Mouse (Mus musculus) intestine, embryonic 14.5 days (tissue): ENCODE results near the gene Faf1. TPM values are rescaled to one million over a fixed set of nuclear protein-coding genes. Genes with fewer than 3 reads are reported as not detected.

Source experiments
- ATAC-seq: fragments of 200-750 bp; cut with Nextera tagmentation; replicated peaks from 2 replicates; pipeline ENCODE4 v1.8.0; 2017; ENCODE audit warnings: low read depth, moderate number of reproducible peaks, moderate TSS enrichment, moderate library complexity; ENCODE audit not compliant: low FRiP score, low TSS enrichment
- DNase-seq: peaks from one replicate; pipeline ENCODE4 v3.0.0-alpha.2; 2018; ENCODE audit warnings: low spot score
- H3K27ac ChIP-seq: fragments of 300-500 bp; sonication (generic); 2 replicates; pipeline ENCODE4 v1.5.1; 2014; ENCODE audit warnings: low read depth, mild to moderate bottlenecking, control low read depth
- H3K27me3 ChIP-seq: fragments of 300-500 bp; sonication (generic); replicated peaks from 2 replicates; pipeline ENCODE4 v1.6.1; 2014; ENCODE audit warnings: low read length, control low read depth; ENCODE audit not compliant: control insufficient read depth, insufficient read depth
- H3K36me3 ChIP-seq: fragments of 300-500 bp; sonication (generic); 2 replicates; pipeline ENCODE4 v1.6.1; 2014; ENCODE audit warnings: low read length, control low read depth; ENCODE audit not compliant: control insufficient read depth, insufficient read depth
- H3K4me1 ChIP-seq: fragments of 300-500 bp; sonication (generic); replicated peaks from 2 replicates; pipeline ENCODE4 v1.6.1; 2014; ENCODE audit warnings: low read length, control low read depth, mixed read lengths; ENCODE audit not compliant: control insufficient read depth, insufficient read depth
- H3K4me2 ChIP-seq: fragments of 300-500 bp; sonication (generic); 2 replicates; pipeline ENCODE4 v1.6.1; 2014; ENCODE audit warnings: low read length
- H3K4me3 ChIP-seq: fragments of 300-500 bp; sonication (generic); 2 replicates; pipeline ENCODE4 v1.5.1; 2014; ENCODE audit warnings: low read depth, low read length, control low read depth, mixed read lengths
- H3K9ac ChIP-seq: fragments of 300-500 bp; sonication (generic); 2 replicates; pipeline ENCODE4 v1.6.1; 2014; ENCODE audit warnings: mild to moderate bottlenecking, low read length
- H3K9me3 ChIP-seq: fragments of 300-500 bp; sonication (generic); 2 replicates; pipeline ENCODE4 v1.6.1; 2016; ENCODE audit warnings: low read length, control low read depth; ENCODE audit not compliant: control insufficient read depth
- WGBS: fragments of 180-500 bp; shearing (Covaris S2); extraction: QIAGEN DNeasy Blood & Tissue Kit; methylation state at CpG from one replicate; pipeline ENCODE4 v1.1.7; 2014; 5-methylcytosine and 5-hydroxymethylcytosine counted together
- polyA plus RNA-seq: library from polyadenylated mRNA; unstranded; fragments of >200 nt; fragmentation: Nextera tagmentation; extraction: Ambion mirVana; gene quantifications from 2 replicates; pipeline ENCODE4 v1.2.1, GENCODE M21; 2014

The Faf1 gene
- polyA plus RNA-seq, 1 experiment from 2014 or later: 32.6 TPM

GRCm38 (mm10) chr4:109980321-109981082 lies 304.1 kb downstream of the Faf1 start:
- Histone ChIP-seq H3K27me3 (peaks cover 100% of the 10 kb centered on the region), H3K4me3 (no peak overlapping the region), H3K9ac (no peak overlapping the region), H3K4me2 (no peak overlapping the region), H3K27ac (no peak overlapping the region), H3K4me1 (peaks cover 17% of the 10 kb centered on the region; the same call in 1 of the 2 replicates), H3K36me3 (no peaks in the 10 kb centered on the region), H3K9me3 (no peaks in the 10 kb centered on the region)
- DNase-seq (peak; percentile 67), ATAC-seq (no peak)
- 8% methylated on average over 27 of the region's 29 CpGs for WGBS

GRCm38 (mm10) chr4:109981083-109981870 lies 304.9 kb downstream of the Faf1 start:
- Histone ChIP-seq H3K4me1 (peaks cover 17% of the 10 kb centered on the region; the same call in 1 of the 2 replicates), H3K4me3 (peak overlapping the region; percentile 18; the same call in 1 of the 2 replicates), H3K27me3 (peaks cover 100% of the 10 kb centered on the region), H3K9me3 (no peaks in the 10 kb centered on the region), H3K27ac (no peak overlapping the region), H3K9ac (no peak overlapping the region), H3K36me3 (no peaks in the 10 kb centered on the region), H3K4me2 (no peak overlapping the region)
- 2% methylated on average over 37 of the region's 37 CpGs for WGBS
- ATAC-seq (no peak), DNase-seq (peak; percentile 63)

GRCm38 (mm10) chr4:109981871-109982680 lies 305.7 kb downstream of the Faf1 start:
- Histone ChIP-seq H3K27ac (no peak overlapping the region), H3K4me1 (peaks cover 17% of the 10 kb centered on the region; the same call in 1 of the 2 replicates), H3K9ac (no peak overlapping the region), H3K4me2 (peak overlapping the region; percentile 36), H3K9me3 (no peaks in the 10 kb centered on the region), H3K27me3 (peaks cover 100% of the 10 kb centered on the region), H3K36me3 (no peaks in the 10 kb centered on the region), H3K4me3 (peak overlapping the region; percentile 18)
- peak; percentile 14; the same call in 1 of the 2 replicates for ATAC-seq
- peak; percentile 67 for DNase-seq
- WGBS: under 1% methylated on average over 62 of the region's 99 CpGs

- Histone ChIP-seq H3K36me3 (no peaks in the 10 kb centered on the region), H3K4me1 (peaks cover 13% of the 10 kb centered on the region; the same call in 1 of the 2 replicates), H3K9ac (no peak overlapping the region), H3K4me3 (peak overlapping the region; percentile 18; the same call in 1 of the 2 replicates), H3K9me3 (no peaks in the 10 kb centered on the region), H3K27me3 (peaks cover 100% of the 10 kb centered on the region), H3K4me2 (peak overlapping the region; percentile 36), H3K27ac (no peak overlapping the region)
- 4% methylated on average over 29 of the region's 30 CpGs for WGBS
- DNase-seq (peak; percentile 67), ATAC-seq (no peak)
Measured at GRCm38 (mm10) chr4:109982681-109983265, 306.4 kb downstream of the Faf1 start.

GRCm38 (mm10) chr4:109983281-109984001 lies 307.1 kb downstream of the Faf1 start:
- H3K4me3 ChIP-seq: no peak overlapping the region
- H3K27me3 ChIP-seq: peaks cover 98% of the 10 kb centered on the region
- H3K36me3 ChIP-seq: no peaks in the 10 kb centered on the region
- no peak overlapping the region for H3K9ac ChIP-seq
- no peak overlapping the region for H3K27ac ChIP-seq
- no peaks in the 10 kb centered on the region for H3K9me3 ChIP-seq
- WGBS: 1% methylated on average over 49 of the region's 49 CpGs
- peak overlapping the region; percentile 15; the same call in 1 of the 2 replicates for H3K4me2 ChIP-seq
- ATAC-seq: no peak
- H3K4me1 ChIP-seq: peaks cover 8% of the 10 kb centered on the region; the same call in 1 of the 2 replicates
- DNase-seq: peak; percentile 76

- Histone ChIP-seq H3K9me3 (no peaks in the 10 kb centered on the region), H3K27ac (no peak overlapping the region), H3K4me2 (peak overlapping the region; percentile 15; the same call in 1 of the 2 replicates), H3K9ac (no peak overlapping the region), H3K4me1 (peaks cover 8% of the 10 kb centered on the region; the same call in 1 of the 2 replicates), H3K27me3 (peaks cover 98% of the 10 kb centered on the region), H3K36me3 (no peaks in the 10 kb centered on the region), H3K4me3 (no peak overlapping the region)
- WGBS: 2% methylated on average over 24 of the region's 24 CpGs
- ATAC-seq (no peak), DNase-seq (peak; percentile 75)
Measured at GRCm38 (mm10) chr4:109984011-109984411, 307.6 kb downstream of the Faf1 start.

GRCm38 (mm10) chr4:109984496-109985423 lies 308.4 kb downstream of the Faf1 start:
- no peaks in the 10 kb centered on the region for H3K9me3 ChIP-seq
- H3K9ac ChIP-seq: no peak overlapping the region
- WGBS: 2% methylated on average over 38 of the region's 38 CpGs
- ATAC-seq (no peak), DNase-seq (peak; percentile 66)
- no peaks in the 10 kb centered on the region for H3K36me3 ChIP-seq
- peaks cover 6% of the 10 kb centered on the region; the same call in 1 of the 2 replicates for H3K4me1 ChIP-seq
- H3K27me3 ChIP-seq: peaks cover 98% of the 10 kb centered on the region
- H3K4me3 ChIP-seq: no peak overlapping the region
- H3K4me2 ChIP-seq: no peak overlapping the region
- no peak overlapping the region for H3K27ac ChIP-seq
